Mouse (Mus musculus) adrenal gland, adult 10 weeks (tissue): Measurements from ENCODE around the gene Nkx3-2. TPM values are rescaled to one million over a fixed set of nuclear protein-coding genes. Genes with fewer than 3 reads are reported as not detected.

Experiments
- polyA plus RNA-seq: library from polyadenylated mRNA; stranded (reverse); fragments of 350-450 nt; fragmentation: Illumina TruSeq; extraction: RNeasy Lipid Tissue Mini Kit (QIAGEN cat#74804); gene quantifications from one replicate; pipeline ENCODE4 v1.2.3, GENCODE M21; 2014; ENCODE audit warnings: low read depth, low replicate concordance

The Nkx3-2 gene
- polyA plus RNA-seq: not detected

GRCm38 (mm10) chr5:41763731-41764721, at the start of gene Nkx3-2:
TSS of gene Nkx3-2 (minus strand) at chr5:41764501.

Other genes with a start within 250 kb of the Nkx3-2 start
- gene Rab28, start 56.3 kb downstream of the Nkx3-2 start, polyA plus RNA-seq: 179 TPM
- gene Bod1l, start 79.8 kb upstream of the Nkx3-2 start, polyA plus RNA-seq: 64.7 TPM